Mouse (Mus musculus) intestine, embryonic 14.5 days (tissue): ENCODE results near the gene Cd59a. TPM values are rescaled to one million over a fixed set of nuclear protein-coding genes. Genes with fewer than 3 reads are reported as not detected.

Experiments used
- ATAC-seq: fragments of 200-750 bp; cut with Nextera tagmentation; replicated peaks from 2 replicates; pipeline ENCODE4 v1.8.0; 2017; ENCODE audit warnings: low read depth, moderate number of reproducible peaks, moderate TSS enrichment, moderate library complexity; ENCODE audit not compliant: low FRiP score, low TSS enrichment
- DNase-seq: peaks from one replicate; pipeline ENCODE4 v3.0.0-alpha.2; 2018; ENCODE audit warnings: low spot score
- H3K27ac ChIP-seq: fragments of 300-500 bp; sonication (generic); 2 replicates; pipeline ENCODE4 v1.5.1; 2014; ENCODE audit warnings: low read depth, mild to moderate bottlenecking, control low read depth
- H3K27me3 ChIP-seq: fragments of 300-500 bp; sonication (generic); replicated peaks from 2 replicates; pipeline ENCODE4 v1.6.1; 2014; ENCODE audit warnings: low read length, control low read depth; ENCODE audit not compliant: control insufficient read depth, insufficient read depth
- H3K36me3 ChIP-seq: fragments of 300-500 bp; sonication (generic); 2 replicates; pipeline ENCODE4 v1.6.1; 2014; ENCODE audit warnings: low read length, control low read depth; ENCODE audit not compliant: control insufficient read depth, insufficient read depth
- H3K4me1 ChIP-seq: fragments of 300-500 bp; sonication (generic); replicated peaks from 2 replicates; pipeline ENCODE4 v1.6.1; 2014; ENCODE audit warnings: low read length, control low read depth, mixed read lengths; ENCODE audit not compliant: control insufficient read depth, insufficient read depth
- H3K4me2 ChIP-seq: fragments of 300-500 bp; sonication (generic); 2 replicates; pipeline ENCODE4 v1.6.1; 2014; ENCODE audit warnings: low read length
- H3K4me3 ChIP-seq: fragments of 300-500 bp; sonication (generic); 2 replicates; pipeline ENCODE4 v1.5.1; 2014; ENCODE audit warnings: low read depth, low read length, control low read depth, mixed read lengths
- H3K9ac ChIP-seq: fragments of 300-500 bp; sonication (generic); 2 replicates; pipeline ENCODE4 v1.6.1; 2014; ENCODE audit warnings: mild to moderate bottlenecking, low read length
- H3K9me3 ChIP-seq: fragments of 300-500 bp; sonication (generic); 2 replicates; pipeline ENCODE4 v1.6.1; 2016; ENCODE audit warnings: low read length, control low read depth; ENCODE audit not compliant: control insufficient read depth
- WGBS: fragments of 180-500 bp; shearing (Covaris S2); extraction: QIAGEN DNeasy Blood & Tissue Kit; methylation state at CpG from one replicate; pipeline ENCODE4 v1.1.7; 2014; 5-methylcytosine and 5-hydroxymethylcytosine counted together
- polyA plus RNA-seq: library from polyadenylated mRNA; unstranded; fragments of >200 nt; fragmentation: Nextera tagmentation; extraction: Ambion mirVana; gene quantifications from 2 replicates; pipeline ENCODE4 v1.2.1, GENCODE M21; 2014

Gene Cd59a
- polyA plus RNA-seq, 1 experiment from 2014 or later = 27.1 TPM

DNA sequence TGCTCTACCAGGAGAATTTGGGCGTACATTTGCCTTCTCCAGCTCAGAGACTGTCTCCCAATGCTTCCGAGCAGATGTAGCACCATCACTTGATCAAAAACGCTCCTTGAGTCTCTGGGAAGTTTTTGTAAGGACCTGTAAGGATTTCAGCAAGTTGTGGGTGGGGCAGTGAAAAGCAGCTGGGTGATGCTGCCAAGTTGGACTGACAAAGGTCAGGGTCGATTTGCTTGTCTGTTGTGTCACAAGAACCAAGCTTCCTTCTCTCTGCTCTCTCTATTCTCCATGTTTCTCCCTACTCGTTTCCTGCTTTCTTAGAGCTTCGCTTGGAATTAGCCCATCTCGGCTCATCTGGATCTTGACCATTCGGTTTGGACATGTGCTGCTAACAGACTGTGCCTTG is 46.5 kb downstream of the Cd59a start:
- no peak overlapping the region for H3K4me3 ChIP-seq
- no peaks in the 10 kb centered on the region for H3K4me1 ChIP-seq
- no peaks in the 10 kb centered on the region for H3K9me3 ChIP-seq
- H3K4me2 ChIP-seq = no peak overlapping the region
- no peaks in the 10 kb centered on the region for H3K36me3 ChIP-seq
- DNase-seq (no peak), ATAC-seq (no peak)
- no peak overlapping the region for H3K9ac ChIP-seq
- H3K27me3 ChIP-seq = no peaks in the 10 kb centered on the region
- WGBS = 91% methylated on average over 8 of the region's 8 CpGs
- H3K27ac ChIP-seq = no peak overlapping the region

DNA sequence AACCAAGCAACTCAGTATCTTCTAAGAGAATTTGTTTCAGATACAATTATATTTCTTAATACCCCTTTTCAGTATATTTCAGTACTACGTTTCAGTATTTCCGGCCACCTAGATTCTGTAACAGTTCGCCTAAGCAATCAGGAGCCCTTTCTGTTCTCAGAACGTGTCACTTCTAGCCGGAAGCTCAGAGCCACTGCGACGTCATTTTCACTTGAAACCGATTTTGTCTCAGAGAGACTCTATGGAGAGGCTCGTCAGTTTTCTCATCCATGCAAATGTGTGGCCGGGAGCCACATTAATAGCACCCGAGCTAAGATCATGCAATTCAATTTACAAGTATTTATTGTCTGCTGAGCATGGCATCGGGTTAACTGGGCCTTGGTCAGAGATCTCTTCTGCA is 48.4 kb downstream of the Cd59a start:
- H3K4me3 ChIP-seq = no peak overlapping the region
- no peaks in the 10 kb centered on the region for H3K4me1 ChIP-seq
- no peak overlapping the region for H3K27ac ChIP-seq
- H3K9me3 ChIP-seq = no peaks in the 10 kb centered on the region
- no peak for DNase-seq
- no peaks in the 10 kb centered on the region for H3K36me3 ChIP-seq
- WGBS = 88% methylated on average over 12 of the region's 12 CpGs
- no peak overlapping the region for H3K9ac ChIP-seq
- H3K27me3 ChIP-seq = no peaks in the 10 kb centered on the region
- no peak for ATAC-seq
- no peak overlapping the region for H3K4me2 ChIP-seq

DNA sequence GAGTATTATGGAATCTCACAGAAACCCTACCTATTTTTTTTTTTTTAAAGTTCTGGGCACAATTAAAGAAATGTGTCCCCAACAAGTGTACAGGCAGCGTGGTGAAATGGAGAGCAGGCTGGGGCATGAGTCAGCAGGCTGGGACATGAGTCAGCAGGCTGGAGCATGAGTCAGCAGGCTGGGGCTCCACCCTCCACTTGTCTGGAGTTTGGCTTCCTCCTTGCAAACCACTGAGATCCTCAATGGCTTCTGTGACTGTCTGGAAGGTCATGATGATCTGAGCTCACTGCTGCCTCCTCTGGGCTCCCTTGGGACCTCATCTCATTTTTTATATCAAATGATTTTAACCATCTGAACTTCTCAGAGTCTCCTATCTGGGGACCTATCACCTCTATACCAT is 50.4 kb downstream of the Cd59a start:
- Histone ChIP-seq H3K4me2 (no peak overlapping the region), H3K4me3 (no peak overlapping the region), H3K27me3 (no peaks in the 10 kb centered on the region), H3K36me3 (no peaks in the 10 kb centered on the region), H3K9me3 (no peaks in the 10 kb centered on the region), H3K4me1 (no peaks in the 10 kb centered on the region), H3K9ac (no peak overlapping the region), H3K27ac (no peak overlapping the region)
- DNase-seq (no peak), ATAC-seq (no peak)
- WGBS = 71% methylated on average over 1 of the region's 1 CpGs

DNA sequence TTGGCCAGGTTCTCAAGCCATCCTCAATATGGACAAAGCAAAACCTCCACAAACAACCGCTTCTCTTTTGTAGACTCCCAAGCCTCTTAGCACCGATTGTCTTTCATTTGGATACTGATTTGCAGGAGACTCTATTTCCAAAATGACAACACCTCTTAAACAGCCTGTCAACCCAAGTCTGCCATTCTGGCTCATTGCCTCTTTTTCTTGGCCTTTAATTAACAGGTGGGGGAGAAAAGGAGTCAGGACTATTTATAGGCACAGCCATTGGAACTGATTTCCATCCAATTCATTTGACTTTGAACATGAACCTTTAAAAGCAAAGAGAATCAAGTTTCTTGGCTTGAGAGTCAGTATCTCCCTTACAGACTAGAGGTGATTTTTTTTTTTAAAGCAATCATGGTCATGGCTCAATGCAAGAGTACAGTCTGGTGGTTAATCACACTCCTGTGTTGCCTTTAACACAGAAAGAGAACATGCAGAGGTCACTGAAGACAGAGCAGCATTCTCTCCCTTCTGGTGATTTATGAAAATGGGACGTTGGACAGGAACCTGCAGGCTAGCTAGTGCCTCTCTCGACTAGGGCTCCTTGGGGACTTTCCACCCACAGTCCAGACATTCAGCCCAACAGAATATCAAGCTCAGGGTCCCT is 52.4 kb downstream of the Cd59a start:
- ATAC-seq (no peak), DNase-seq (no peak)
- no peaks in the 10 kb centered on the region for H3K4me1 ChIP-seq
- no peak overlapping the region for H3K4me2 ChIP-seq
- no peak overlapping the region for H3K4me3 ChIP-seq
- no peaks in the 10 kb centered on the region for H3K27me3 ChIP-seq
- no peak overlapping the region for H3K9ac ChIP-seq
- no peaks in the 10 kb centered on the region for H3K36me3 ChIP-seq
- H3K9me3 ChIP-seq = no peaks in the 10 kb centered on the region
- H3K27ac ChIP-seq = no peak overlapping the region
- 68% methylated on average over 4 of the region's 4 CpGs for WGBS

DNA sequence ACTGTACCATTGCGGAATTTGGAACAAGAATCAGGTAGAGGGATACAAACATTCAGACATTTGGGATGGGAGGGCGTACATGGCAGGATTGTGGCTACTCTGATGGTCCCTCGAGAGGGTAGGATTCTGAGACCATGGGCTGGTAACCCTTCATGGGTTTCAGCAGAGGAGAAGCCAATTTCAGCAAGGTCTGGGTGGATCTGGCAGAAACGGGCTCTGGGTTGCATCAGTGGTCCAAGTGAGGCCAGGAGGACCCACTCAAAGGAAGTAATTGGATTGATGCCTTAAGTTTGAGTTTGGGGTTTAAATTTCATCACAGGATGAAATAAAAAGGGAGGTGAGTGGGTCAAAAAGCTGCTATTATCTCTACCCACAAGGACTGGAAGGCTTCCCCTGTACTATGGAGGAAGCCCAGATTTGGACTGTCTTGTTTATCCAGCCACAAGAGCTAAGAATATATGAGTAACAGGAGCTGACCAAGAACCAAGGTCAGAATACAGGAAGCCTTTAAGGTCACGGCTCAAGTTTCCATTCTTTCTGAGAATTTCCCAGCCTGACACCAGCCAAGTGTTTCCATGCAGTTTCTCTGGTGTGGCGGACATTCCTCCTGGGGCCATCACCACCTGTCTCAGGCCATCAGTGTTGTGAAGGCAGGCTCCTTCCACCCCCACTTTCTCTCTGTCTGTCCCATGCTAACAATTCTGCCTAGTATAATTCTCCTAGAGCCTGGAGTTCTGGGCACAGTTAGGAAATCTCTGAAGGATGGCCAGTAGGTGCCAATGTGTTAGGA is 55.2 kb downstream of the Cd59a start:
- Histone ChIP-seq H3K27me3 (no peaks in the 10 kb centered on the region), H3K9ac (no peak overlapping the region), H3K27ac (no peak overlapping the region), H3K36me3 (no peaks in the 10 kb centered on the region), H3K9me3 (no peaks in the 10 kb centered on the region), H3K4me2 (no peak overlapping the region), H3K4me1 (no peaks in the 10 kb centered on the region), H3K4me3 (no peak overlapping the region)
- 83% methylated on average over 6 of the region's 6 CpGs for WGBS
- DNase-seq (no peak), ATAC-seq (no peak)

DNA sequence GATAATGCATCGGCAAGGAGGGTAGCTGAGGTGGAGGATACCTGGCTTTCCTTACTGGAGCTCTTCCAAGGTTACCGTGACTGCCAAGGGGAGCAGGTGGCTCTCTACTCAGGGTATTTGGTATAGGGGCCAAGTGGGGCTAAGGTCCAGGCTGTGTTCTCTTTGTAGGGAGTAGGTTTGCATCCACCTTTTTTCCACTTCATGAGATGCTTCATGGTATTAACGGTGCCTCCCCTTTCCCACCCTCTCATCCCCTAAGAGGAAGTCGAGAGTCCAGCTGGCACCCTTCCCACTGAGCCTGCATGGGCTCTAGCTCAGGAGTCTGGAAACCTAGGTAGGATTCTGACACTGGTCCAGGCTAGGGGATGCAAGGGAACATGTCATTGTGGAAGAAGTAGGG is 57.7 kb downstream of the Cd59a start:
- no peaks in the 10 kb centered on the region for H3K27me3 ChIP-seq
- no peak overlapping the region for H3K4me2 ChIP-seq
- no peak overlapping the region for H3K9ac ChIP-seq
- H3K4me3 ChIP-seq = no peak overlapping the region
- no peaks in the 10 kb centered on the region for H3K9me3 ChIP-seq
- ATAC-seq (no peak), DNase-seq (no peak)
- 77% methylated on average over 4 of the region's 4 CpGs for WGBS
- H3K4me1 ChIP-seq = no peaks in the 10 kb centered on the region
- no peak overlapping the region for H3K27ac ChIP-seq
- no peaks in the 10 kb centered on the region for H3K36me3 ChIP-seq

DNA sequence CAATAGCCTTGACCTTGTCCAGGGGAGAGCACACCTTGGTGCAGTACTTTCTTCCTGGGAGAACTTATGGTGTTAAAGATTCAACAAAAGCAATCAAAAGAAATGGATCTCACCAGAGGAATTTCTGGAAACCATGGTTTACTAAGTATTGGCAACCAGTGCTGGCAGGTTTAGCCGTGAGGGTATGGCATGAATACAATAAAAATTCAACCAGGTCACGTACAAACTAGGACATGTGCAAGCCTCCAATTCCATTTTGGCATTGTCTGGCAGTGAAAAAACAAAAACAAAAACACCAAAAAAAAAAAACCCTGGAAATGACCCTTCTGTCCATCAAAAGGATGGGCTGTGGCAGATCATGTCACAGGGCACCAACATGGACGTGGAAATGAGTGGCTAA is 58.3 kb downstream of the Cd59a start:
- no peak overlapping the region for H3K4me2 ChIP-seq
- H3K27me3 ChIP-seq = no peaks in the 10 kb centered on the region
- DNase-seq (no peak), ATAC-seq (no peak)
- H3K9me3 ChIP-seq = no peaks in the 10 kb centered on the region
- 83% methylated on average over 3 of the region's 3 CpGs for WGBS
- no peak overlapping the region for H3K27ac ChIP-seq
- H3K4me1 ChIP-seq = no peaks in the 10 kb centered on the region
- H3K9ac ChIP-seq = no peak overlapping the region
- no peak overlapping the region for H3K4me3 ChIP-seq
- no peaks in the 10 kb centered on the region for H3K36me3 ChIP-seq

DNA sequence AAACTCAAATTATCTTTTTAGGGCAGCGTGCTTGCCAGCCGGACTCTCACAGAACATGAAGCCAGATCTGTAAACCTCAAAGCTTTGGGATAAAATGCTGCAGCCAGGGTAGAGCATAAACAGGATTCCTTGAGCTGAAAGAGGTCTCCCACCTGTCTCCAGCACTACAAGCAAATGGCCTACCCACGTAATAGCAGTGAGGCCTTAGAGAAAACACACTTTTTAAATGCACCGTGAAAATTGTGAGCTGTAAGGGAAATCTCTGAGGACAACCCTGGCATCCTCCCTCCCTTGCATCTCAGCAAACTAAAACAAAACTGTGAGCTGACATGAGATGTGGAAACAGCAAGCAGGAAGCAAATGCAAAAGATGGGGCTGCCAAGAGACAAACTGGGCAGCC is 62.2 kb downstream of the Cd59a start:
- Histone ChIP-seq H3K4me1 (no peaks in the 10 kb centered on the region), H3K36me3 (no peaks in the 10 kb centered on the region), H3K9me3 (no peaks in the 10 kb centered on the region), H3K27me3 (no peaks in the 10 kb centered on the region), H3K4me3 (no peak overlapping the region), H3K4me2 (no peak overlapping the region), H3K9ac (no peak overlapping the region), H3K27ac (no peak overlapping the region)
- DNase-seq (no peak), ATAC-seq (no peak)
- 65% methylated on average over 4 of the region's 4 CpGs for WGBS

DNA sequence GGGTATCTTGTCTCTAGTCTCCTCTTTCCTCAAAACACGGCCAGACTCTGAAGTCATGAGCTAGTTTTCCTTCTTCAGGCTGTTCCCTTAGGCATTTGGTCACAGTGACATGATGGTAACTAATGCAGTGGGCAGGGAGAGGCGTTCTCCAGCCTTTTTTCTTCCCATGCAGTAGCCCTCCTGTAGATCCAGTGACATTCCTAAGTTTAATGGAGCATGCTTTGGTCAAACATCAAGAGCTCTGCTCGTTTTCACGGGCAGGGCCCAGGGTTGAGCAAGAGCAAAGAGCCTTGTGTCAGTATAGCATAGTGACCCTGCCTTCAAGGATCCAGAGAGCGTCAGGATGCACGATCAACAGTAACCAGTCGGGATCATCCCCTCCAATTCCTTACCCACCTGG is 67.8 kb downstream of the Cd59a start:
- DNase-seq (no peak), ATAC-seq (no peak)
- H3K4me2 ChIP-seq = no peak overlapping the region
- H3K27me3 ChIP-seq = no peaks in the 10 kb centered on the region
- no peak overlapping the region for H3K4me3 ChIP-seq
- WGBS = 77% methylated on average over 7 of the region's 7 CpGs
- H3K27ac ChIP-seq = no peak overlapping the region
- no peaks in the 10 kb centered on the region for H3K4me1 ChIP-seq
- no peaks in the 10 kb centered on the region for H3K9me3 ChIP-seq
- H3K36me3 ChIP-seq = no peaks in the 10 kb centered on the region
- no peak overlapping the region for H3K9ac ChIP-seq
